Mouse (Mus musculus): ENCODE data around the gene Mrpl33. TPM values are rescaled to one million over a fixed set of nuclear protein-coding genes. Genes with fewer than 3 reads are reported as not detected.
A peak's percentile ranks its signal among the peaks of the same experiment; 100 is the strongest.

Mrpl33 gene
- total and polyA plus RNA-seq, 2 experiments from 2014 or later = 82.5 to 293 TPM

- H3K4me3 ChIP-seq (ENCODE audit: low read length) = no peak overlapping the region
- WGBS = 91% methylated on average over 4 of the region's 4 CpGs
- ATAC-seq = no peak
- H3K27ac ChIP-seq = no peak overlapping the region
- H3K36me3 ChIP-seq (ENCODE audit: insufficient read depth, low read length) = no peaks in the 10 kb centered on the region
- no peaks in the 10 kb centered on the region for H3K27me3 ChIP-seq (ENCODE audit: insufficient read depth, low read length)
- DNase-seq (ENCODE audit: low spot score) = no peak
- H3K4me1 ChIP-seq (ENCODE audit: insufficient read depth, low read length) = no peaks in the 10 kb centered on the region
- no peak for TF ChIP-seq CTCF (IDR thresholded peaks at IDR 0.05; ENCODE audit: low read depth)
- H3K9ac ChIP-seq (replicated peaks; ENCODE audit: low read length) = no peak overlapping the region
- no peak overlapping the region for H3K4me2 ChIP-seq (ENCODE audit: low read depth, low read length)
- H3K9me3 ChIP-seq (ENCODE audit: low read length) = no peaks in the 10 kb centered on the region
Observed at GRCm38 (mm10) chr5:31564976-31565375, 31.8 kb upstream of the Mrpl33 start.

- H3K4me1 ChIP-seq (ENCODE audit: insufficient read depth, low read length) = peaks cover 2% of the 10 kb centered on the region; the same call in 1 of the 2 replicates
- 70% methylated on average over 7 of the region's 7 CpGs for WGBS
- TF ChIP-seq CTCF (IDR thresholded peaks at IDR 0.05; ENCODE audit: low read depth) = no peak
Observed at GRCm38 (mm10) chr5:31566026-31566425, 30.7 kb upstream of the Mrpl33 start.

GRCm38 (mm10) chr5:31566457-31566856 is 30.3 kb upstream of the Mrpl33 start:
- 34% methylated on average over 3 of the region's 3 CpGs for WGBS
- Histone ChIP-seq H3K36me3 (ENCODE audit: insufficient read depth, low read length) (no peaks in the 10 kb centered on the region), H3K4me2 (ENCODE audit: low read depth, low read length) (no peak overlapping the region), H3K27ac (no peak overlapping the region), H3K4me1 (ENCODE audit: insufficient read depth, low read length) (peaks cover 3% of the 10 kb centered on the region; the same call in 1 of the 2 replicates), H3K4me3 (ENCODE audit: low read length) (no peak overlapping the region), H3K9ac (replicated peaks; ENCODE audit: low read length) (no peak overlapping the region), H3K9me3 (ENCODE audit: low read length) (no peaks in the 10 kb centered on the region), H3K27me3 (ENCODE audit: insufficient read depth, low read length) (no peaks in the 10 kb centered on the region)
- TF ChIP-seq CTCF (IDR thresholded peaks at IDR 0.05; ENCODE audit: low read depth) = no peak
- no peak for DNase-seq (ENCODE audit: low spot score)
- 0 out of 2 replicates have a peak, but pooled peaks have one; percentile 43 for ATAC-seq

More at GRCm38 (mm10) chr5:31566026-31566425, 30.7 kb upstream of the Mrpl33 start:
- Histone ChIP-seq H3K27me3 (ENCODE audit: insufficient read depth, low read length) (no peaks in the 10 kb centered on the region), H3K9ac (replicated peaks; ENCODE audit: low read length) (no peak overlapping the region), H3K9me3 (ENCODE audit: low read length) (no peaks in the 10 kb centered on the region), H3K4me3 (ENCODE audit: low read length) (no peak overlapping the region), H3K36me3 (ENCODE audit: insufficient read depth, low read length) (no peaks in the 10 kb centered on the region), H3K27ac (no peak overlapping the region), H3K4me2 (ENCODE audit: low read depth, low read length) (no peak overlapping the region)
- DNase-seq (ENCODE audit: low spot score) (no peak), ATAC-seq (no peak)

- no peak for ATAC-seq
- Histone ChIP-seq H3K36me3 (ENCODE audit: insufficient read depth, low read length) (no peaks in the 10 kb centered on the region), H3K27me3 (ENCODE audit: insufficient read depth, low read length) (no peaks in the 10 kb centered on the region), H3K9ac (replicated peaks; ENCODE audit: low read length) (no peak overlapping the region), H3K4me2 (ENCODE audit: low read depth, low read length) (no peak overlapping the region), H3K27ac (no peak overlapping the region), H3K9me3 (ENCODE audit: low read length) (no peaks in the 10 kb centered on the region), H3K4me1 (ENCODE audit: insufficient read depth, low read length) (peaks cover 3% of the 10 kb centered on the region; the same call in 1 of the 2 replicates), H3K4me3 (ENCODE audit: low read length) (no peak overlapping the region)
- 79% methylated on average over 5 of the region's 5 CpGs for WGBS
- no peak for TF ChIP-seq CTCF (IDR thresholded peaks at IDR 0.05; ENCODE audit: low read depth)
- no peak for DNase-seq (ENCODE audit: low spot score)
Observed at GRCm38 (mm10) chr5:31567951-31568657, 28.6 kb upstream of the Mrpl33 start.

GRCm38 (mm10) chr5:31571023-31571608 is 25.6 kb upstream of the Mrpl33 start:
- Histone ChIP-seq H3K4me3 (ENCODE audit: low read length) (peak overlapping the region; percentile 13), H3K4me1 (ENCODE audit: insufficient read depth, low read length) (peaks cover 3% of the 10 kb centered on the region; the same call in 1 of the 2 replicates), H3K9me3 (ENCODE audit: low read length) (no peaks in the 10 kb centered on the region), H3K4me2 (ENCODE audit: low read depth, low read length) (peak overlapping the region; percentile 34), H3K9ac (replicated peaks; ENCODE audit: low read length) (0 out of 2 replicates have a peak overlapping the region, but pooled peaks have one; percentile 22), H3K36me3 (ENCODE audit: insufficient read depth, low read length) (no peaks in the 10 kb centered on the region), H3K27ac (no peak overlapping the region), H3K27me3 (ENCODE audit: insufficient read depth, low read length) (no peaks in the 10 kb centered on the region)
- peak; percentile 24 for DNase-seq (ENCODE audit: low spot score)
- no peak; the same call in 1 of the 2 replicates for ATAC-seq
- TF ChIP-seq CTCF (IDR thresholded peaks at IDR 0.05; ENCODE audit: low read depth) = no peak
- 14% methylated on average over 20 of the region's 20 CpGs for WGBS

GRCm38 (mm10) chr5:31573722-31574121 is 23.0 kb upstream of the Mrpl33 start:
- no peak overlapping the region for H3K9ac ChIP-seq (replicated peaks; ENCODE audit: low read length)
- DNase-seq (ENCODE audit: low spot score) (no peak), ATAC-seq (no peak)
- H3K36me3 ChIP-seq (ENCODE audit: insufficient read depth, low read length) = no peaks in the 10 kb centered on the region
- H3K27me3 ChIP-seq (ENCODE audit: insufficient read depth, low read length) = no peaks in the 10 kb centered on the region
- no peak for TF ChIP-seq CTCF (IDR thresholded peaks at IDR 0.05; ENCODE audit: low read depth)
- no peak overlapping the region for H3K4me2 ChIP-seq (ENCODE audit: low read depth, low read length)
- no peaks in the 10 kb centered on the region for H3K9me3 ChIP-seq (ENCODE audit: low read length)
- WGBS = 92% methylated on average over 3 of the region's 3 CpGs
- no peak overlapping the region for H3K4me3 ChIP-seq (ENCODE audit: low read length)
- no peak overlapping the region for H3K27ac ChIP-seq
- H3K4me1 ChIP-seq (ENCODE audit: insufficient read depth, low read length) = peaks cover 3% of the 10 kb centered on the region; the same call in 1 of the 2 replicates
